Mouse (Mus musculus) CH12.LX (cell line): ENCODE results near the gene Csmd2.

Source experiments
- CTCF ChIP-seq, 2 experiments: IDR thresholded peaks in 1 of 2; conservative IDR thresholded peaks in 1 of 2; 2 replicates each; pipeline ENCODE4 v1.5.1; 2011 to 2012; ENCODE audit warnings: low read depth in 2 of 2, low read length in 2 of 2, improper control_type of control experiment in 1 of 2, inconsistent platforms in 1 of 2, mild to moderate bottlenecking in 1 of 2, moderate library complexity in 1 of 2
- EP300 ChIP-seq: IDR thresholded peaks from 2 replicates; pipeline ENCODE4 v1.6.1; 2011; ENCODE audit warnings: low read length, improper control_type of control experiment
- HCFC1 ChIP-seq: IDR thresholded peaks from 2 replicates; pipeline ENCODE4 v1.6.1; 2012; ENCODE audit warnings: low read depth, mild to moderate bottlenecking, inconsistent platforms, low read length, improper control_type of control experiment
- MAX ChIP-seq: IDR thresholded peaks from 2 replicates; pipeline ENCODE4 v1.6.1; 2011; ENCODE audit warnings: low read length, improper control_type of control experiment
- POLR2A ChIP-seq: IDR thresholded peaks from 2 replicates; pipeline ENCODE4 v1.6.1; 2011; ENCODE audit warnings: low read depth, mild to moderate bottlenecking, improper control_type of control experiment, low read length

- TF ChIP-seq POLR2A (no peak), CTCF (conservative IDR thresholded peaks at IDR 0.05 in 1 of 2, IDR thresholded peaks at IDR 0.05 in 1 of 2; ENCODE audit: low read depth in 2 of 2, low read length in 2 of 2) (no peak), MAX (no peak), EP300 (no peak), HCFC1 (no peak)
Observed at GRCm38 (mm10) chr4:128414741-128415140, 427.1 kb downstream of the Csmd2 start.
